Mouse (Mus musculus) liver, embryonic 16.5 days (tissue): ENCODE measurements at regions not wholly inside any gene's neighbourhood (a gene's known extent, or its start where the extent isn't known, plus 50 kb on each side); places are given as distances from the start of the nearest gene placed in this dataset.

Source experiments
- ATAC-seq: fragments of 200-750 bp; cut with Nextera tagmentation; 2 replicates; pipeline ENCODE4 v1.8.0; 2017; ENCODE audit warnings: low read depth, mild to moderate bottlenecking, moderate number of reproducible peaks, moderate library complexity
- H3K27ac ChIP-seq: fragments of 300-500 bp; sonication (generic); 2 replicates; pipeline ENCODE4 v1.5.1; 2014; ENCODE audit warnings: mild to moderate bottlenecking, low read length
- H3K27me3 ChIP-seq: fragments of 300-500 bp; sonication (generic); 2 replicates; pipeline ENCODE4 v1.6.1; 2014; ENCODE audit warnings: low read depth, low read length, mixed read lengths; ENCODE audit not compliant: control insufficient read depth, insufficient read depth
- H3K36me3 ChIP-seq: fragments of 300-500 bp; sonication (generic); 2 replicates; pipeline ENCODE4 v1.6.1; 2014; ENCODE audit warnings: mild to moderate bottlenecking; ENCODE audit not compliant: control insufficient read depth, insufficient read depth
- H3K4me1 ChIP-seq: fragments of 300-500 bp; sonication (generic); 2 replicates; pipeline ENCODE4 v1.6.1; 2014; ENCODE audit warnings: low read depth, low read length, mixed read lengths; ENCODE audit not compliant: control insufficient read depth
- H3K4me2 ChIP-seq: fragments of 300-500 bp; sonication (generic); 2 replicates; pipeline ENCODE4 v1.6.1; 2014; ENCODE audit warnings: low read depth, low read length, mixed read lengths
- H3K4me3 ChIP-seq: fragments of 300-500 bp; sonication (generic); 2 replicates; pipeline ENCODE4 v1.5.1; 2014; ENCODE audit warnings: low read depth, mild to moderate bottlenecking, low read length
- H3K9ac ChIP-seq: fragments of 300-500 bp; sonication (generic); 2 replicates; pipeline ENCODE4 v1.6.1; 2014; ENCODE audit warnings: low read depth, low read length
- H3K9me3 ChIP-seq: fragments of 300-500 bp; sonication (generic); replicated peaks from 2 replicates; pipeline ENCODE4 v1.6.1; 2016; ENCODE audit warnings: low read length; ENCODE audit not compliant: control insufficient read depth
- WGBS: fragments of 180-500 bp; shearing (Covaris S2); extraction: QIAGEN DNeasy Blood & Tissue Kit; methylation state at CpG from one replicate; pipeline ENCODE4 v1.1.7; 2014; ENCODE audit not compliant: insufficient replicate concordance; 5-methylcytosine and 5-hydroxymethylcytosine counted together

- Histone ChIP-seq H3K9me3 (no peaks in the 10 kb centered on the region), H3K4me2 (no peak overlapping the region), H3K9ac (no peak overlapping the region), H3K27me3 (no peaks in the 10 kb centered on the region), H3K4me1 (no peaks in the 10 kb centered on the region), H3K4me3 (no peak overlapping the region), H3K27ac (no peak overlapping the region), H3K36me3 (no peaks in the 10 kb centered on the region)
- ATAC-seq, result no peak
- 76% methylated on average over 1 of the region's 1 CpGs for WGBS
These were observed 203.2 kb downstream of the Pdgfra start for GRCm38 (mm10) chr5:75355266-75355665.

- Histone ChIP-seq H3K4me1 (peaks cover 5% of the 10 kb centered on the region), H3K27me3 (no peaks in the 10 kb centered on the region), H3K4me2 (no peak overlapping the region), H3K4me3 (no peak overlapping the region), H3K36me3 (no peaks in the 10 kb centered on the region), H3K9me3 (no peaks in the 10 kb centered on the region), H3K9ac (no peak overlapping the region), H3K27ac (no peak overlapping the region)
- WGBS, result 16% methylated on average over 5 of the region's 5 CpGs
- ATAC-seq, result peak; percentile 81
These were observed 206.8 kb downstream of the Pdgfra start for GRCm38 (mm10) chr5:75358869-75359268.

- Histone ChIP-seq H3K4me2 (no peak overlapping the region), H3K27me3 (no peaks in the 10 kb centered on the region), H3K27ac (no peak overlapping the region), H3K9ac (no peak overlapping the region), H3K9me3 (no peaks in the 10 kb centered on the region), H3K4me1 (peaks cover 6% of the 10 kb centered on the region), H3K36me3 (no peaks in the 10 kb centered on the region), H3K4me3 (no peak overlapping the region)
- 53% methylated on average over 6 of the region's 6 CpGs for WGBS
- ATAC-seq, result peak; percentile 68
These were observed 210.9 kb upstream of the Kit start for GRCm38 (mm10) chr5:75363832-75364231.

GRCm38 (mm10) chr5:75367282-75367681 is 207.4 kb upstream of the Kit start:
- no peak for ATAC-seq
- H3K4me1 ChIP-seq, result peaks cover 6% of the 10 kb centered on the region
- no peak overlapping the region for H3K27ac ChIP-seq
- H3K27me3 ChIP-seq, result no peaks in the 10 kb centered on the region
- H3K4me2 ChIP-seq, result no peak overlapping the region
- 57% methylated on average over 5 of the region's 5 CpGs for WGBS
- H3K9me3 ChIP-seq, result peaks cover under 1% of the 10 kb centered on the region; the same call in 1 of the 2 replicates
- H3K4me3 ChIP-seq, result no peak overlapping the region
- H3K36me3 ChIP-seq, result no peaks in the 10 kb centered on the region
- no peak overlapping the region for H3K9ac ChIP-seq

- Histone ChIP-seq H3K36me3 (no peaks in the 10 kb centered on the region), H3K9me3 (peaks cover 2% of the 10 kb centered on the region; the same call in 1 of the 2 replicates), H3K4me2 (no peak overlapping the region), H3K27ac (no peak overlapping the region), H3K9ac (no peak overlapping the region), H3K27me3 (no peaks in the 10 kb centered on the region), H3K4me1 (peaks cover 3% of the 10 kb centered on the region), H3K4me3 (no peak overlapping the region)
- no peak for ATAC-seq
- WGBS, result 56% methylated on average over 5 of the region's 5 CpGs
These were observed 206.0 kb upstream of the Kit start for GRCm38 (mm10) chr5:75368691-75369090.

- Histone ChIP-seq H3K4me3 (no peak overlapping the region), H3K27me3 (no peaks in the 10 kb centered on the region), H3K4me2 (no peak overlapping the region), H3K9ac (no peak overlapping the region), H3K9me3 (peaks cover 2% of the 10 kb centered on the region; the same call in 1 of the 2 replicates), H3K4me1 (peaks cover 13% of the 10 kb centered on the region), H3K27ac (no peak overlapping the region), H3K36me3 (no peaks in the 10 kb centered on the region)
- ATAC-seq, result no peak
- 45% methylated on average over 3 of the region's 3 CpGs for WGBS
These were observed 201.9 kb upstream of the Kit start for GRCm38 (mm10) chr5:75372849-75373248.

GRCm38 (mm10) chr5:75377311-75378300 is 197.1 kb upstream of the Kit start:
- Histone ChIP-seq H3K9me3 (no peaks in the 10 kb centered on the region), H3K27me3 (no peaks in the 10 kb centered on the region), H3K36me3 (no peaks in the 10 kb centered on the region), H3K4me1 (peaks cover 24% of the 10 kb centered on the region), H3K27ac (peak overlapping the region; percentile 83), H3K9ac (0 out of 2 replicates have a peak overlapping the region, but pooled peaks have one; percentile 3), H3K4me3 (peak overlapping the region; percentile 11), H3K4me2 (peak overlapping the region; percentile 44)
- WGBS, result 29% methylated on average over 19 of the region's 19 CpGs
- ATAC-seq, result peak; percentile 94

GRCm38 (mm10) chr5:75378655-75379054 is 196.1 kb upstream of the Kit start:
- no peak overlapping the region for H3K9ac ChIP-seq
- peak overlapping the region; percentile 45 for H3K27ac ChIP-seq
- H3K27me3 ChIP-seq, result no peaks in the 10 kb centered on the region
- no peak overlapping the region for H3K4me2 ChIP-seq
- no peak for ATAC-seq
- peaks cover 24% of the 10 kb centered on the region for H3K4me1 ChIP-seq
- no peaks in the 10 kb centered on the region for H3K9me3 ChIP-seq
- H3K4me3 ChIP-seq, result no peak overlapping the region
- 8% methylated on average over 2 of the region's 2 CpGs for WGBS
- no peaks in the 10 kb centered on the region for H3K36me3 ChIP-seq

- WGBS, result 61% methylated on average over 1 of the region's 1 CpGs
These were observed 194.4 kb upstream of the Kit start for GRCm38 (mm10) chr5:75380340-75380739.

More at GRCm38 (mm10) chr5:75380340-75380739, 194.4 kb upstream of the Kit start:
- Histone ChIP-seq H3K4me1 (peaks cover 24% of the 10 kb centered on the region), H3K9ac (no peak overlapping the region), H3K27ac (no peak overlapping the region), H3K9me3 (no peaks in the 10 kb centered on the region), H3K36me3 (no peaks in the 10 kb centered on the region), H3K27me3 (no peaks in the 10 kb centered on the region), H3K4me2 (no peak overlapping the region), H3K4me3 (no peak overlapping the region)
- no peak for ATAC-seq
